Mouse (Mus musculus) limb, embryonic 15.5 days (tissue): ENCODE results near the gene Tlk1. TPM values are rescaled to one million over a fixed set of nuclear protein-coding genes. Genes with fewer than 3 reads are reported as not detected.

Source experiments
- ATAC-seq: fragments of 200-750 bp; cut with Nextera tagmentation; 2 replicates; pipeline ENCODE4 v1.8.0; 2017; ENCODE audit warnings: low read depth, moderate TSS enrichment; ENCODE audit not compliant: insufficient number of reproducible peaks, low FRiP score, low TSS enrichment
- H3K27ac ChIP-seq: fragments of 300-500 bp; sonication (generic); 2 replicates; pipeline ENCODE4 v1.5.1; 2015; ENCODE audit warnings: moderate library complexity, mild to moderate bottlenecking, inconsistent platforms
- H3K27me3 ChIP-seq: fragments of 300-500 bp; sonication (generic); 2 replicates; pipeline ENCODE4 v1.6.1; 2015; ENCODE audit warnings: inconsistent platforms
- H3K36me3 ChIP-seq: fragments of 300-500 bp; sonication (generic); 2 replicates; pipeline ENCODE4 v1.6.1; 2015; ENCODE audit warnings: inconsistent platforms
- H3K4me1 ChIP-seq: fragments of 300-500 bp; sonication (generic); 2 replicates; pipeline ENCODE4 v1.6.1; 2015; ENCODE audit warnings: inconsistent platforms
- H3K4me2 ChIP-seq: fragments of 300-500 bp; sonication (generic); 2 replicates; pipeline ENCODE4 v1.6.1; 2015; ENCODE audit warnings: mild to moderate bottlenecking, inconsistent platforms
- H3K4me3 ChIP-seq: fragments of 300-500 bp; sonication (generic); 2 replicates; pipeline ENCODE4 v1.5.1; 2015; ENCODE audit warnings: mild to moderate bottlenecking, inconsistent platforms
- H3K9ac ChIP-seq: fragments of 300-500 bp; sonication (generic); 2 replicates; pipeline ENCODE4 v1.6.1; 2015; ENCODE audit warnings: inconsistent platforms
- H3K9me3 ChIP-seq: fragments of 300-500 bp; sonication (generic); 2 replicates; pipeline ENCODE4 v1.6.1; 2016; ENCODE audit warnings: inconsistent platforms
- WGBS: fragments of 180-500 bp; shearing (Covaris S2); methylation state at CpG from one replicate; pipeline ENCODE4 v1.1.7; 2015; 5-methylcytosine and 5-hydroxymethylcytosine counted together
- polyA plus RNA-seq: library from polyadenylated mRNA; unstranded; fragments of >200 nt; fragmentation: Nextera tagmentation; extraction: Ambion mirVana; gene quantifications from 2 replicates; pipeline ENCODE4 v1.2.1, GENCODE M21; 2015

The Tlk1 gene
- polyA plus RNA-seq, 1 experiment from 2014 or later = 27.9 TPM

GRCm38 (mm10) chr2:70710236-70710635 lies 115.3 kb downstream of the Tlk1 start:
- WGBS = 94% methylated on average over 7 of the region's 7 CpGs
- no peak overlapping the region for H3K27ac ChIP-seq
- H3K4me2 ChIP-seq = no peak overlapping the region
- H3K9ac ChIP-seq = no peak overlapping the region
- H3K9me3 ChIP-seq = no peaks in the 10 kb centered on the region
- no peak overlapping the region for H3K4me3 ChIP-seq
- H3K4me1 ChIP-seq = 0 out of 2 replicates have a peak, but pooled peaks cover 4% of the 10 kb centered on the region
- peaks cover 35% of the 10 kb centered on the region for H3K36me3 ChIP-seq
- H3K27me3 ChIP-seq = 0 out of 2 replicates have a peak, but pooled peaks cover under 1% of the 10 kb centered on the region
- no peak for ATAC-seq

- no peak for ATAC-seq
- no peak overlapping the region for H3K4me2 ChIP-seq
- no peak overlapping the region for H3K9ac ChIP-seq
- H3K4me1 ChIP-seq = peaks cover 9% of the 10 kb centered on the region; the same call in 1 of the 2 replicates
- no peak overlapping the region for H3K4me3 ChIP-seq
- 73% methylated on average over 13 of the region's 13 CpGs for WGBS
- H3K27me3 ChIP-seq = 0 out of 2 replicates have a peak, but pooled peaks cover 3% of the 10 kb centered on the region
- H3K27ac ChIP-seq = no peak overlapping the region
- H3K9me3 ChIP-seq = no peaks in the 10 kb centered on the region
- H3K36me3 ChIP-seq = peaks cover 30% of the 10 kb centered on the region
These were observed 116.4 kb downstream of the Tlk1 start for GRCm38 (mm10) chr2:70708986-70709730.

- WGBS = 26% methylated on average over 5 of the region's 5 CpGs
- H3K36me3 ChIP-seq = 0 out of 2 replicates have a peak, but pooled peaks cover 8% of the 10 kb centered on the region
- no peak for ATAC-seq
- H3K9ac ChIP-seq = no peak overlapping the region
- H3K4me2 ChIP-seq = no peak overlapping the region
- H3K4me3 ChIP-seq = no peak overlapping the region
- peaks cover 9% of the 10 kb centered on the region; the same call in 1 of the 2 replicates for H3K4me1 ChIP-seq
- H3K27ac ChIP-seq = no peak overlapping the region
- H3K27me3 ChIP-seq = 0 out of 2 replicates have a peak, but pooled peaks cover 3% of the 10 kb centered on the region
- H3K9me3 ChIP-seq = no peaks in the 10 kb centered on the region
These were observed 123.1 kb downstream of the Tlk1 start for GRCm38 (mm10) chr2:70702403-70702802.

GRCm38 (mm10) chr2:70701571-70701970 lies 124.0 kb downstream of the Tlk1 start:
- WGBS = 65% methylated on average over 9 of the region's 9 CpGs
- peaks cover 9% of the 10 kb centered on the region; the same call in 1 of the 2 replicates for H3K36me3 ChIP-seq
- H3K9ac ChIP-seq = no peak overlapping the region
- no peaks in the 10 kb centered on the region for H3K9me3 ChIP-seq
- H3K27me3 ChIP-seq = 0 out of 2 replicates have a peak, but pooled peaks cover 3% of the 10 kb centered on the region
- ATAC-seq = no peak
- no peak overlapping the region for H3K4me2 ChIP-seq
- peaks cover 5% of the 10 kb centered on the region; the same call in 1 of the 2 replicates for H3K4me1 ChIP-seq
- no peak overlapping the region for H3K4me3 ChIP-seq
- H3K27ac ChIP-seq = no peak overlapping the region

GRCm38 (mm10) chr2:70700851-70701250 lies 124.7 kb downstream of the Tlk1 start:
- Histone ChIP-seq H3K36me3 (peaks cover 11% of the 10 kb centered on the region; the same call in 1 of the 2 replicates), H3K9ac (no peak overlapping the region), H3K9me3 (no peaks in the 10 kb centered on the region), H3K27ac (no peak overlapping the region), H3K4me2 (no peak overlapping the region), H3K4me3 (no peak overlapping the region), H3K27me3 (0 out of 2 replicates have a peak, but pooled peaks cover 3% of the 10 kb centered on the region), H3K4me1 (peaks cover 5% of the 10 kb centered on the region; the same call in 1 of the 2 replicates)
- no peak for ATAC-seq
- WGBS = 88% methylated on average over 3 of the region's 3 CpGs

GRCm38 (mm10) chr2:70695712-70696111 lies 129.8 kb downstream of the Tlk1 start:
- Histone ChIP-seq H3K4me2 (no peak overlapping the region), H3K4me1 (no peaks in the 10 kb centered on the region), H3K9me3 (no peaks in the 10 kb centered on the region), H3K9ac (no peak overlapping the region), H3K27ac (no peak overlapping the region), H3K36me3 (peaks cover 43% of the 10 kb centered on the region), H3K27me3 (no peaks in the 10 kb centered on the region), H3K4me3 (no peak overlapping the region)
- no peak for ATAC-seq
- 72% methylated on average over 10 of the region's 10 CpGs for WGBS

GRCm38 (mm10) chr2:70690195-70690594 lies 135.3 kb downstream of the Tlk1 start:
- no peak overlapping the region for H3K4me3 ChIP-seq
- peaks cover 81% of the 10 kb centered on the region for H3K36me3 ChIP-seq
- H3K9ac ChIP-seq = no peak overlapping the region
- ATAC-seq = no peak
- no peak overlapping the region for H3K4me2 ChIP-seq
- H3K27ac ChIP-seq = no peak overlapping the region
- WGBS = 78% methylated on average over 11 of the region's 11 CpGs
- no peaks in the 10 kb centered on the region for H3K9me3 ChIP-seq
- H3K4me1 ChIP-seq = no peaks in the 10 kb centered on the region
- no peaks in the 10 kb centered on the region for H3K27me3 ChIP-seq

GRCm38 (mm10) chr2:70688454-70689078 lies 137.0 kb downstream of the Tlk1 start:
- Histone ChIP-seq H3K27me3 (no peaks in the 10 kb centered on the region), H3K9me3 (no peaks in the 10 kb centered on the region), H3K4me3 (no peak overlapping the region), H3K27ac (no peak overlapping the region), H3K4me2 (no peak overlapping the region), H3K9ac (no peak overlapping the region), H3K4me1 (no peaks in the 10 kb centered on the region), H3K36me3 (peaks cover 96% of the 10 kb centered on the region)
- 91% methylated on average over 21 of the region's 21 CpGs for WGBS
- ATAC-seq = no peak

- Histone ChIP-seq H3K27me3 (no peaks in the 10 kb centered on the region), H3K4me3 (no peak overlapping the region), H3K36me3 (peaks cover 93% of the 10 kb centered on the region), H3K4me2 (no peak overlapping the region), H3K4me1 (no peaks in the 10 kb centered on the region), H3K9ac (no peak overlapping the region), H3K27ac (no peak overlapping the region), H3K9me3 (no peaks in the 10 kb centered on the region)
- WGBS = 38% methylated on average over 2 of the region's 2 CpGs
- ATAC-seq = no peak
These were observed 143.2 kb downstream of the Tlk1 start for GRCm38 (mm10) chr2:70682324-70682723.

GRCm38 (mm10) chr2:70673445-70674126 lies 151.9 kb downstream of the Tlk1 start:
- WGBS = 85% methylated on average over 7 of the region's 7 CpGs
- no peak for ATAC-seq
- Histone ChIP-seq H3K4me3 (no peak overlapping the region), H3K4me2 (no peak overlapping the region), H3K27ac (no peak overlapping the region), H3K36me3 (peaks cover 8% of the 10 kb centered on the region), H3K4me1 (no peaks in the 10 kb centered on the region), H3K9me3 (no peaks in the 10 kb centered on the region), H3K27me3 (no peaks in the 10 kb centered on the region), H3K9ac (no peak overlapping the region)

GRCm38 (mm10) chr2:70672476-70672875 lies 153.1 kb downstream of the Tlk1 start:
- ATAC-seq = no peak
- H3K9me3 ChIP-seq = no peaks in the 10 kb centered on the region
- H3K4me2 ChIP-seq = no peak overlapping the region
- no peak overlapping the region for H3K27ac ChIP-seq
- H3K4me3 ChIP-seq = no peak overlapping the region
- H3K9ac ChIP-seq = no peak overlapping the region
- WGBS = 68% methylated on average over 2 of the region's 2 CpGs
- H3K27me3 ChIP-seq = no peaks in the 10 kb centered on the region
- H3K36me3 ChIP-seq = no peaks in the 10 kb centered on the region
- no peaks in the 10 kb centered on the region for H3K4me1 ChIP-seq

GRCm38 (mm10) chr2:70669896-70670295 lies 155.6 kb downstream of the Tlk1 start:
- Histone ChIP-seq H3K4me3 (no peak overlapping the region), H3K9me3 (no peaks in the 10 kb centered on the region), H3K27ac (no peak overlapping the region), H3K9ac (no peak overlapping the region), H3K4me1 (no peaks in the 10 kb centered on the region), H3K27me3 (no peaks in the 10 kb centered on the region), H3K36me3 (no peaks in the 10 kb centered on the region), H3K4me2 (no peak overlapping the region)
- no peak for ATAC-seq
- WGBS = 68% methylated on average over 2 of the region's 2 CpGs
